Mouse (Mus musculus): ENCODE results near the gene Arvcf.
A peak's percentile ranks its signal among the peaks of the same experiment; 100 is the strongest.

DNA sequence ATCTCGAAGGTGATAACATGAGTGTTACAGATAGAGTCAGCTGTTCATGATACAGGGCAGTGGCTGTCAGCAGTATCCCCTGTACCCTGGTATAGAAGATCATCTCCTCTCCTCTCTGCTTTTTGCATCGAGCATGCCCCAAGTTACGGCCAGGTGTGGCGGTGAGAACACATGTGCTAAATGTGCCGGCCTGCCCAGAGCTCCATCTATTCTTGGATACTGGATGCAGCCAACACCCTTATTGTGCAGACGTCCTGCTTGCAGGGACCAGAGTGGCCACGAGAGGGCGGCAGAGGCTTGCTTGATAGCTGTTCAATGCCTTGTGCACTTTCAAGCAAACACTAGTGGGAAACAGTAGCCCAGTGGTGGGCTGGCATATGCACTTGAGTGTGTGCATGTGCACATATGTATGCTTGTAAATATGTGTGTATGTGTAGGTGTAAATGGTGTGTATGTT is 95.4 kb downstream of the Arvcf start:
- TF ChIP-seq CTCF (IDR thresholded peaks at IDR 0.05; ENCODE audit: borderline replicate concordance, control insufficient read depth, extremely low read depth, insufficient read depth, low read length, poor library complexity) (peak; percentile 98), POLR2A (IDR thresholded peaks at IDR 0.05; ENCODE audit: control insufficient read depth, extremely low read depth, insufficient read depth, low read length, poor library complexity) (no peak)
